Mouse (Mus musculus) gastrocnemius, adult 8-10 months (tissue): ENCODE results near the gene Nos1. TPM values are rescaled to one million over a fixed set of nuclear protein-coding genes. Genes with fewer than 3 reads are reported as not detected.

ENCODE experiments used
- DNase-seq, 2 experiments: peaks; one replicate each; pipeline ENCODE4 v3.0.0; 2022; ENCODE audit warnings: low spot score in 2 of 2
- total RNA-seq, 4 experiments: library from RNA; stranded (reverse); gene quantifications; 2 replicates each; pipeline ENCODE4 v1.2.4; 2022

Nos1 gene
- total RNA-seq, 4 experiments from 2014 or later = 57.4 to 86.1 (median 70.1) TPM

DNA sequence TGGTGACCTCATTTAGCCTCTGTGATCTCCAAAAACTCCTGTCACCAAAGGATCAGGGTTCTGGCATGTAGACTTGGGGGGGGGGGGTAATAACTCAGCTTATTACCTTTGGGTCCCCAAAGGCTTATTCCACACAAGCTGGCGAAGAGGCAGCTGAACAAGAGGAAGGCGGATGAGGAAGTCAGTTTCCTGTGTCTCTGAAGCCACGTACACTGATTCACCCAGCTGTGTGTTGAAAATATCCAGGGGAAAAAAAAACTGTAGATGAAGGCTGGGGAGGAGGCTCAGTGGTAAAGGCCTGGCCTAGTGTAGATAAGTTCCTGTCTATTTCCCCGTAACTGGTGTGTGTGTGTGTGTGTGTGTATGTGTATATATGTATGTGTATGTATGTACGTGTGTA, 110.7 kb downstream of the Nos1 start:
- no peak for DNase-seq

DNA sequence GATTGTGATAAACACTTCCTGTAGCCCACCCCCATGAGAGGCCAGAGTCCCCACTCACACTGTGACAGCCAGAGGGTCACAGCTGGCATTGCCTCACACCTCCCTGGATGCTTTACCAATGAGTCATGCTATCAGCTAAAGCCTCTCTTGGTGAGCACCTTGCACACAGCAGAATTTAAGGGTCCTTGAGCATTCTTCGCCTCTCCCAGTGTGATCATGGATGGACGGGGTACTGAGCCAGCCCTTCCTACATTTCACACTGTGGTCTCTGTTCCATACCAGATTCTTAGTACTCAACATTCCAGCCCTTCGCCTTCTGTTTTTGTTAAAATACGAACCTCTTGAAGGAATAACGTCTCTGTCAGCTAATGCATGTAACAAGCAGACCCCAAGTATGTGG, 113.2 kb downstream of the Nos1 start:
- no peak for DNase-seq

DNA sequence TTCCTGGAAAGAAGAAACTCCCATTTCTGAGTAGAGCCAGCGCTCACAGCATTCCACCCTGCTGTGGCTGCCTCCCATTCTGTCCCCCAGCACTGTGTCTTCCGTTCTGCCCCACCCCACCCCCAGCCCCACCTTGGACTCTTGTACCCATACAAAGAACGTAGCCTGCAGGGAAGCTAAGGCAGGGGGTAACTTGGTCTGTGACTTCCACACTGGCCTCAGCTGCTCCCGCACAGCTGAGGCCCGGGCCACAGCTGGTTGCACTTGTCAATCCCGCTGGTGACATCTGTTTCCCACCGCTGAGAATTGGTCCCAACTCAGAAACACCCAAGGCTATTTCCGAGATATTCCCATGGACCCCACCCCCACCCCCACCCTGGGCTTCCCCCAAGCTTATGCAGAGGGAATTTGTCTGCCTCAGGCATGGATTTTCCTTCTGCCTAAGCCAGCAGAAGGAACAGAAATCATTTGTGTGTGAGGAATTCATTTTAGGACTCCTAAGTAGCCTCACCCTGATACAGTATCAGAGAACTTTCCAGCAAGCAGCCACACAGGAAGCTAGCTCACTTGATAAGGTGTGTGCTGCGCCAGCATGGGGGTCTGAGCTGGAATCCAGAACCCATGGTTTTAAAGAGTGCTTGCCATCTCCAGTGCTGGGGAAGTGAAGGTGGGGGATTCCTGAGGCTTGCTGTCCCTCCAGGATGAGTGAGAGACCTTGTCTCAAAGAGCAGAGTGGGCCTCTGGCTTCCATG, 117.4 kb downstream of the Nos1 start:
- DNase-seq = no peak

DNA sequence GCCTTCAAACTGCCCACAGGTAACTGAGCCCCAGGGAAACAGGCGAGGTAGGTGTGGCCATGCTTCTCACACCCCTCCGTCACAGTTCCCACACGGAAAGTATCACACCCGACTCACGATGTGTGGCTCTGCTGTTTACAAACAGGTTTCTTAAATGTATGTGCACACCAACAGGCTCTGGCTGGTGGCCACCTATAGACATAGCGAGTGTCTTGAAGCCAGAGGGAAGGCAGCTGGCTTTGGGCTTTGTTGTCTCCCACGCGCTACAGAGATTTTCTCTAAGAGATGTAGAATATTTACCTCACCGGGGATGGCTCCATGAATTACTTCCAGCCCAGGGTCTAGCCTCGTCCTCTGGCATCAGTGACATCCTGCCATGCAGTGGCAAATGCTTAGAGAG, 118.5 kb downstream of the Nos1 start:
- no peak for DNase-seq

DNA sequence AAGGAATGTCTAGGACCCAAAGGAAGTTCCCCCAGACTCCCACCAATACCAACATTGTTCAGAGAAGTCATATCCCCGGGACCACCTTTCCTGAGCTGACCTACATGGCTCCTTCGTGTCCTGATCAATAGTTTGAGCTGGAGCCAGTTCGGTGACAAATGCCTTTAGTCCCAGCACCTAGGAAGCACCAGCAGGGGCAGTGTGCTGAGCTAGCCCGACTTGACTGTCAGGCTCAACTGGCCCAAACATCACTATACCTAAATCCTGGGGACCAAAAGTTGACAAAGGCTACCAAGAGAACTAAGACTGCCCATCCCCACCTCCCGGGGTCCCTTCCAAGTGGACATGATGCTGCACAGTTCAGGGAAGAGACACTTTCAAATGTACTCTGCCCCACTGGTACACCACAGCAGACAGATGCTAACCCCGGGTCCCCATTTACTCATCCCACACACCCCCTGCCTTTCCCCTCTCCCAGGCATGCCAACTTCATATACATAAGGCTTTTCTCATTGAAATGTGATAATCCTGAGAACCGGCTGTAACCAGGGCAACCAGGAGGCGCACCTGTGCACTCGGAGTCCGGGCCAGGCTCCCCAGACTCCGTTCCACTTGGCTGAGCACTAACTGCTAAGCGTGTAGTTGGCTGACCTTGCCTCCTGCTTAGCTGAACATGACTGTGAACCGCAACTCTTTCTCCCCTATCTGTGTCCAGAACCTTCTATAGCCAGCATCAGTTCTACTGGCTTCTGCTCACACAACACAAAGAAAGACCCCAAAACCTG, 120.3 kb downstream of the Nos1 start:
- DNase-seq = no peak

DNA sequence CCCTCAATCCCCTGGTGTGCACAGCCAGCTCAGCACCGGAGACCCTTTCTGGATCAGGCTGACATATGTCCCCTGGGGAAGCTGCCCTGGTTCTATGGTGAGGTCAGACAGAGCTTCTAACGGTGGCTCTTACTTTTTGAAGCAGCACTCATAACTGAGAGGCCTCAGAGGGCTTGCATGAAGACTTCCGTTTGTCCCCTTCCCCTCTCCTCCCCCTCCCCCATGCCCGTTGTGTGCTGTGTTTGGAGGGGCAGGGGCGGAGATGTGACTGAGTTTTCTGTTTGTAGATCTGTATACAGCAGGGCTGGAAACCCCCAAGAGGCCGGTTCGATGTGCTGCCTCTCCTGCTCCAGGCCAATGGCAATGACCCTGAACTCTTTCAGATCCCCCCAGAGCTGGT, 122.7 kb downstream of the Nos1 start:
- DNase-seq = no peak

DNA sequence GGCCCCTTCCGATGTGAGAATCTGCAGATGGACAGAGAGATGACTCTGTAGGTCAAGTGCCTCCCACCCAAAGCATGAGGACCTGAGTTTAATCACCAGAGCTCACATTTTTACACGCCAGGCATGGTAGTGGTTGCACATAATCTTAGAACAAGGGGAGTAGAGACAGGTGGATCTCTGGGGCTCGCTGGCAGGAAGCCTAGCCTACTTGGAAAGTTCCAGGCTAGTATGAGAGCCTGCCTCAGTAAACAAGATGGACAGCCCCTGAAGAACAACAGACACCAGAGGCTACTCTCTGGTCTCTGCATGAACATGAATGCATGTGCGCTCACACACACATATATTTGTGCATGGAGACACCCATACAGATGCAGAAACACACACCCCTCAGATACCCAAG, 124.9 kb downstream of the Nos1 start:
- no peak for DNase-seq

- no peak for DNase-seq
These were observed 128.7 kb downstream of the Nos1 start for GRCm38 (mm10) chr5:117909524-117909923.

- no peak for DNase-seq
These were observed 135.5 kb downstream of the Nos1 start for GRCm38 (mm10) chr5:117916349-117916748.

DNA sequence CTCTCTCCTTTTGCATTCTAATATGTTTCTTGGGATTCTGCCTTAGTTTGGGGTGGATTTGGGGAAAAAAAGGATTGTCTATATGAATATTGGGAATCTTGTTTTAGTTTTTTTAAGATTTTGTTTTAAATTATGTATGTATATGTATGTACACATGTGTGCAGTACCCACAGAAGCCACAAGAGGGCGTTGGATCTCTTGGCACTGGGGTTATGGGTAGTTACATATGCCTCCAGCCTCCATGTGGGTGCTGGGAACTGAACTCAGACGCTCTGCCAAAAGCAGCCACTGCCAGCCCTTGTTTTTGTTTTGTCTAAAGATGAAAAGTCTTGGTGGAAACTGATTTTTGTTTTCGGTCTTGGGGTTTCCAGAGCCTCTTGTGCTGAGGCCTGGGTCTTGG, 136.1 kb downstream of the Nos1 start:
- DNase-seq = no peak

- no peak for DNase-seq
These were observed 141.1 kb downstream of the Nos1 start for GRCm38 (mm10) chr5:117921786-117922528.

- no peak for DNase-seq
These were observed 142.9 kb downstream of the Nos1 start for GRCm38 (mm10) chr5:117923688-117924087.

DNA sequence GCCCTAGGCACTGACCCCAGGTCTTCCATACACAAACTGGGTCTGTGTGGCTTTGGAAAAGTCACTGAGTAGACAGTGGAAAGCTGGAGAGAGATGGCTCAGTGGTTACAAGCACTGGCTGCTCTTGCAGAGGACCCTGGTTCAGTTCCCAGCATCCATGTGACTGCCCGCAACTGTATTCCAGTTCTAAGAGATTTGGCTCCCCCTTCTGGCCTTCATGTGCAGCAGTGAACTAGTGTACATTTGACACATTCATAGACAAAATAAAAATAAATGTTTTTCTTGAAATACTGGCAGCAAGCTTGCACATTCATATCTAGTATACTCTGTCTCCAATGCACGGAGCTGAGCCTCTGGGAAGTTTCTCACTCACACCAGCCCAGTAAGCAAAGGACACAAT, 147.7 kb downstream of the Nos1 start:
- DNase-seq = no peak

DNA sequence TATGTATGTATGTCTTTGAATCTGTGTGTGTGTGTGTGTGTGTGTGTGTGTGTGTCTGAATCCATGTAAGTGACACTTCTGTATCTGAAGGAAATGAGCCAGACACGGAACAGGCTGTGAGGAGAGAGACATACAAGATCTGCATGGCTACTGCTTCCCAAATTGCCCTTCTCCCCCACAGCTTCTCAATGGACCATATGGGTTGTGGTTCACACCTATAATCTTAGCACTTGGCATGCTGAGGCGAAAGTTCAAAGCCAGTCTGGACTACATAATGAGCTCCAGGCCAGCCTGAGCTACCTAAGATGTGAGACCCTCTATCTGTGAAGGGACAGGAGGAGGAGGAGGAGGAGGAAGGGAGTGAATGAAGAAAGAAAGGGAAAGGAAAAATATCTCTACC, 151.4 kb downstream of the Nos1 start:
- DNase-seq = no peak

DNA sequence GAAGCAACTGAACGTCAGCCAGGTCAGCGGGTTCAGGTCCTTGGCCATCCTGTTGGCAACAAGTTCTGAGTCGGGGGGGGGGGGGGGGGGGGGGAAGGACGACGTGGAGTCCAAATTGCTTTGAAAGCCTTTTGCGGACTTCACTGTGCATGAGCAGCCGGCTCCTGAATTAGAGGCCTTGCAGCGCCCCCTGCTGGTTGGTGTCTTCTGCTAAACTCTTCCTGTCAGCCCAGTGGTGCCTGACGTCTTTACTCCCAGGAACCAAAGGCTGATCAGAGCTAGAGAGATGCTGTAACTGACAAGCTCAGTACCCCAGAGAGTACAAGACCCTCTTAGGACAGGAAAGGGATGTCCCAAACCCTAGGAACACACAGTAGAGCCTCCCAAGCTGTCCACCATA, 152.0 kb downstream of the Nos1 start:
- DNase-seq = peak; percentile 64 to 77

DNA sequence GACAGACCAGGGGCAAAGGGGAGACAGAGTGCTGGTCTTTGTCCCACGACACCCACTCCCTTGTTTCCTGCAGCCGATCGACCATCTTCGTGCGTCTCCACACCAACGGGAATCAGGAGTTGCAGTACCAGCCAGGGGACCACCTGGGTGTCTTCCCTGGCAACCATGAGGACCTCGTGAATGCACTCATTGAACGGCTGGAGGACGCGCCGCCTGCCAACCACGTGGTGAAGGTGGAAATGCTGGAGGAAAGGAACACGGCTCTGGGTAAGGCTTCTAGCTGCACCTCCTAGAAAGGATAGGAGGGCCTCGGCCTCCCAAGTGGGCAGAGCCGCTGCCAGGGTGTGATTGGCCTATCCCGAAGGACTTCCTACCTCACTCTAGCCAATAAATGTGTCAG, 155.5 kb downstream of the Nos1 start:
- DNase-seq = no peak

DNA sequence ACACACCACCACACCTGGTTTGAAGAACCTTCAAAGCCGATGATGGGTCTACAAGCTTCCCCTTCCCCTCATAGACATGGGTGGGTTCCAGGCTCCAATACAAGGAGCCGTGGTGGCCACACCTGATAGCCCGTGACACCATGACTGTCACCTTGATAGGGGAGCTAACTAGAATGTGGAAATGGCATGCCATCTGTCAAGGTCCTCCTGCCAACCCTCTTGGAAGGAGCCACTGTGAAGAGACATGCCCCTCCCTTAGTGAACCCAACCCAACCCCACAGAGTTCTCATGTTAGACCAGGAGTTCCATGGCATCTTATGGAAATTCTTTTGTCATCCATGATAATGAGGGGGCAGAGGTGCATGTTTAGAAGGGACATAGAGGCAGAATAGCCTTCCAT, 156.4 kb downstream of the Nos1 start:
- no peak for DNase-seq

- peak in 1 of 2 experiments; percentile 15 for DNase-seq
These were observed 157.3 kb downstream of the Nos1 start for GRCm38 (mm10) chr5:117938182-117938581.

DNA sequence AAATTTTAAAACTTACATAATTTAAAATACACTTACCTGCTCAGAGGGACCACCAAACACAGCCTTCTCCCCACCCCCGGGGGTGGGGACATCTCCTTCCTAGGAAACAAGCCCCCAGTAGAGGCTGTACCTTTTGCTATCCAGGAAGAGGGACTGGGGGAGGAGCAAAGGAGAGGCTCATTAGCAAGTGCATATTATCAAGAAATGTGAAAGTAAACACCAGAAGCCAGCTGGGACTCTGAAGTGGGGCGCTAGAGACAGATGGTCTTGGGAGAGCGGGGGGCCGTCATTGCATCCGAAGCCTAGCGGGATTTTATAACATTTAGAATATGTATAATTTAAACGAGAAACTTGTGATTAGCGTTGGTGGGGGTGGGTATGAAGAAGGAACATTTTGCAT, 158.6 kb downstream of the Nos1 start:
- DNase-seq = no peak

DNA sequence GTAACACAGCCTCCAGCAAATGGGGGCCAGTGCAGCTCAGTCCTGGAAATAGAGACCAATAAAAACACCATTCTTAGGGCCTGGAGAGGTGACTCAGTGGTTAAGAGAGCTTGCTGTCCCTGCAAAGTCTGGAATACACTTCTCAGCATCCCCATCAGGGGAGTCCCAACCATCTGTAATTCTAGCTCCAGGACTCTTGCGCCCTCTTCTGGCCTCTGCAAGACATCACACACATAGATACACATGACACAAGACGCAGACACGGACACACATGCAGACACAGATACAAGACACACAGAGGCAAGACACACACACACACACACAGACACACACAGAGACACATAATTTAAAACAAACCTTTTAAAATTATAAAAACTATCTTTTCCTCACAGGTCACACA, 160.7 kb downstream of the Nos1 start:
- DNase-seq = no peak

DNA sequence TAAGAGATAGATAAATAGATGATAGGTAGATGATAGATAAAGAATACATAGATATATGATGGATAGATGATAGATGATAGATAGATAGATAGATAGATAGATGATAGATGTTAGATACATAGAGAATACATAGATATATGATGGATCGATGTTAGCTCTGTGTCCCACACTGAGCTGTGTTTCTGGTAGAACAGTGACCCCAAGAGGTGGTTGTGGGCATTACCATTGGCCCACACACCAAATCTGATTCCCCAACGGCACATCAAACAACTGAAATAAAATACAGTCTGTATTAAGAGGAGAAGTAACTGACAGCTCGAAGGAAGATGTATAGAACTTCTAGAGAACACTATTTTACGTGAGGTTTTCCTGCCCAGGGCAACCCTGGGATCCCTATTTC, 165.8 kb downstream of the Nos1 start:
- DNase-seq = peak in 1 of 2 experiments; percentile 24

- DNase-seq = no peak
These were observed 168.6 kb downstream of the Nos1 start for GRCm38 (mm10) chr5:117949393-117949792.
